Mouse (Mus musculus) forebrain, postnatal 0 days (tissue): Measurements from ENCODE around the gene Hist1h2bb. TPM values are rescaled to one million over a fixed set of nuclear protein-coding genes. Genes with fewer than 3 reads are reported as not detected.
A peak's percentile ranks its signal among the peaks of the same experiment; 100 is the strongest.
"Not testable (repeated sequence)": the region's sequence is repeated elsewhere in the genome, so short reads cannot be mapped to it uniquely, and the experiment has no call there.

Experiments used
- ATAC-seq: fragments of 200-750 bp; cut with Nextera tagmentation; 2 replicates; pipeline ENCODE4 v1.8.0; 2017; ENCODE audit warnings: mild to moderate bottlenecking, moderate library complexity
- DNase-seq: peaks from one replicate; pipeline ENCODE4 v3.0.0-alpha.2; 2015
- H3K27ac ChIP-seq: fragments of 300-500 bp; sonication (generic); 2 replicates; pipeline ENCODE4 v1.5.1; 2014; ENCODE audit warnings: low read depth, mild to moderate bottlenecking, antibody characterized with exemption, low read length, moderate library complexity, mixed read lengths
- H3K27me3 ChIP-seq: fragments of 300-500 bp; sonication (generic); 2 replicates; pipeline ENCODE4 v1.6.1; 2014; ENCODE audit warnings: mild to moderate bottlenecking, low read length, mixed read lengths; ENCODE audit not compliant: insufficient read depth
- H3K36me3 ChIP-seq: fragments of 300-500 bp; sonication (generic); 2 replicates; pipeline ENCODE4 v1.6.1; 2014; ENCODE audit warnings: mild to moderate bottlenecking, moderate library complexity; ENCODE audit not compliant: insufficient read depth
- H3K4me1 ChIP-seq: fragments of 300-500 bp; sonication (generic); 2 replicates; pipeline ENCODE4 v1.6.1; 2014; ENCODE audit warnings: antibody characterized with exemption; ENCODE audit not compliant: insufficient read depth
- H3K4me2 ChIP-seq: fragments of 300-500 bp; sonication (generic); 2 replicates; pipeline ENCODE4 v1.6.1; 2014; ENCODE audit warnings: low read depth, mild to moderate bottlenecking, moderate library complexity
- H3K4me3 ChIP-seq: fragments of 300-500 bp; sonication (generic); 2 replicates; pipeline ENCODE4 v1.5.1; 2014; ENCODE audit warnings: low read depth, low read length, mixed read lengths
- H3K9ac ChIP-seq: fragments of 300-500 bp; sonication (generic); 2 replicates; pipeline ENCODE4 v1.6.1; 2014; ENCODE audit warnings: mild to moderate bottlenecking
- H3K9me3 ChIP-seq: fragments of 300-500 bp; sonication (generic); 2 replicates; pipeline ENCODE4 v1.6.1; 2016; ENCODE audit warnings: low read length
- CTCF ChIP-seq: sonication (generic); IDR thresholded peaks from 2 replicates; pipeline ENCODE4 v1.5.1; 2016; ENCODE audit warnings: antibody characterized with exemption, control low read depth, low read depth
- WGBS: fragments of 180-500 bp; shearing (Covaris S2); extraction: QIAGEN DNeasy Blood & Tissue Kit; methylation state at CpG from one replicate; pipeline ENCODE4 v1.1.7; 2014; 5-methylcytosine and 5-hydroxymethylcytosine counted together
- polyA plus RNA-seq: library from polyadenylated mRNA; unstranded; fragments of >200 nt; fragmentation: Nextera tagmentation; extraction: Ambion mirVana; gene quantifications from 2 replicates; pipeline ENCODE4 v1.2.1, GENCODE M21; 2015
- total RNA-seq: library from RNA; depleted of rRNA; stranded (reverse); fragments of >200 nt; gene quantifications from 2 replicates; pipeline ENCODE4 v1.2.3, GENCODE M21; 2014

The Hist1h2bb gene
- total and polyA plus RNA-seq, 2 experiments from 2014 or later = 647 TPM; not detected in 1

DNA sequence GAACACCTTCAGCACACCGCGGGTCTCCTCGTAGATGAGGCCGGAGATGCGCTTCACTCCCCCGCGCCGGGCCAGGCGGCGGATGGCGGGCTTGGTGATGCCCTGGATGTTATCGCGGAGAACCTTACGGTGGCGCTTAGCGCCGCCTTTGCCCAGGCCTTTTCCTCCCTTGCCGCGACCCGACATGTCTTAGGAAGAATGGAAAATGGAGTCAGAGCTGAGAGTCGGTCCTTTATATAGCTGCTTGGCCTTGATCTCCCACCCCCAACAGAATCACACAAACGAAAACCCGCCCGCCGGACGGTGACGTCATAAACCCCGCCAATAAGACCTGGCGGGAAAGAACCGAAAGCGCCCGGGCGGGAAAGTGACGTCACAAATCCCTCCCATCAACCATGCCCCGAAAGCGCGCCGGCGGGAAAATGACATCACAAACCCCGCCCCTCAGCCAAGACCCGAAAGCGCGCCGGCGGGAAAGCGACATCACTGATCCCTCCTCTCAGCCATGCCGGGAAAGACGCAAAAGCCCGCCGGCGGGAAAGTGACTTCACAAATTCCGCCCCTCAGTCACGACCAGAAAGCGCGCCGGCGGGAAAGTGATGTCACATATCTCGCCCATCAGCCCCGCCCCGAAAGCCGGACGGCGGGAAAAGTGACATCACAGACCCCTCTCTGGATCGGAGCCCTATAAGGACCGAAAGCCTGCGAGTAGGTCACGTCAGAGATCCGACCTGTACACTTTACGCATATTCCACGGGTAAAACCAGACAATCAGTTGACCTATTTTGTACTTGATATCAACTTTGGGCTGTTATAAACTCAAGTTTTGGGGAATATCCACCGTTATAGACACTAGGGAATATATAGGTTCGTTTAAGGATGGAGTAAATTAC is 14.7 kb downstream of the Hist1h2bb start, which contains the start of gene Hist1h4a:
Gene Hist1h4a (minus strand): TSS at position 259 of the 893 bp plus-strand sequence.
- Histone ChIP-seq H3K4me2 (peak within 1 kb of the TSS; percentile 77), H3K27ac (peak within 1 kb of the TSS; percentile 83), H3K9ac (peak within 1 kb of the TSS; percentile 57), H3K9me3 (no peaks in the 10 kb centered on the region), H3K27me3 (no peaks in the 10 kb centered on the region), H3K4me1 (peaks cover 17% of the 10 kb centered on the region), H3K36me3 (no peaks in the 10 kb centered on the region), H3K4me3 (peak within 1 kb of the TSS; percentile 52)
- under 1% methylated on average over 61 of the region's 72 CpGs for WGBS
- TF ChIP-seq CTCF = no peak
- peak; percentile 74 for ATAC-seq
- DNase-seq = peak; percentile 100

DNA sequence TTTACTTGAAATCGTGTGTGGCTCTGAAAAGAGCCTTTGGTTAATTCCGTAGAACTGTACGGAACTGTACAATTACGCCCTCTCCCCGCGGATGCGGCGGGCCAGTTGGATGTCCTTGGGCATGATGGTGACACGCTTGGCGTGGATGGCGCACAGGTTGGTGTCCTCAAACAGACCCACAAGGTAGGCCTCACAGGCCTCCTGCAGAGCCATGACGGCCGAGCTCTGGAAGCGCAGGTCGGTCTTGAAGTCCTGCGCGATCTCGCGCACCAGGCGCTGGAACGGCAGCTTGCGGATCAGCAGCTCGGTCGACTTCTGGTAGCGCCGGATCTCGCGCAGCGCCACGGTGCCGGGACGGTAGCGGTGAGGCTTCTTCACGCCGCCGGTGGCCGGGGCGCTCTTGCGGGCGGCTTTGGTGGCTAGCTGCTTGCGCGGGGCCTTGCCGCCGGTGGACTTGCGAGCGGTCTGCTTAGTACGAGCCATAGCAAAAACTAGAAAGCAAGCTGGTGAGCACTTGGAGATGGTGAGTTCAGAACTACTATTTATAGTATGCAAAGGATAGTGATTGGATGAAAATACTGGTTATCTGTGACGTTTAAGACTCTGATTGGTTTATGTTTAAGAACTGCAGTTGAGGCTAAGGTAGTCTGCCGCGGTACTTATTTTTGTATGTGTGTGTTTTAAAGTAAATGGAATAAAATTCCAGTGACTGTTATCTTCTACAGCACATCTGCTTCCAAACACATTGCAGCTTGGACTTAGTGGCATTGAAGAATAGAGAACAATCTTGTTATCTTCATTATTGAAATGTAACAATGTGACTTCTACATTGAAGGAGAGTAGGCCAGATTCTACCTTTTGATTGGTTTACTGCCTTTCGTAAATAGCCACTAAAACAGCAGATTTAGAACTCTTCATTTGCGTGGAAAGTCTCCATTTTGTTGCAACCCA is 15.6 kb downstream of the Hist1h2bb start, which contains the start of gene Hist1h3a:
Gene Hist1h3a (minus strand): TSS at position 516 of the 951 bp plus-strand sequence.
- ATAC-seq = peak; percentile 69
- 2% methylated on average over 24 of the region's 52 CpGs for WGBS

GRCm38 (mm10) chr13:23763242-23763585 is 16.7 kb downstream of the Hist1h2bb start:
- WGBS = under 1% methylated on average over 10 of the region's 10 CpGs
- H3K4me1 ChIP-seq = peaks cover 17% of the 10 kb centered on the region
- peak overlapping the region; percentile 52 for H3K4me3 ChIP-seq
- peak overlapping the region; percentile 66 for H3K9ac ChIP-seq
- H3K27me3 ChIP-seq = no peaks in the 10 kb centered on the region
- H3K4me2 ChIP-seq = peak overlapping the region; percentile 77
- no peaks in the 10 kb centered on the region for H3K9me3 ChIP-seq
- ATAC-seq = no peak
- no peak for TF ChIP-seq CTCF
- no peak for DNase-seq
- peak overlapping the region; percentile 91 for H3K27ac ChIP-seq
- H3K36me3 ChIP-seq = no peaks in the 10 kb centered on the region

More for the DNA sequence above, 15.6 kb downstream of the Hist1h2bb start, which contains the start of gene Hist1h3a:
- H3K9ac ChIP-seq = peak within 1 kb of the TSS; percentile 66
- H3K27ac ChIP-seq = peak within 1 kb of the TSS; percentile 91
- peaks cover 17% of the 10 kb centered on the region for H3K4me1 ChIP-seq
- peak within 1 kb of the TSS; percentile 52 for H3K4me3 ChIP-seq
- H3K4me2 ChIP-seq = peak within 1 kb of the TSS; percentile 77
- H3K9me3 ChIP-seq, H3K27me3 ChIP-seq, H3K36me3 ChIP-seq: not testable (repeated sequence)
- DNase-seq = peak; percentile 89

GRCm38 (mm10) chr13:23763586-23764323 is 17.2 kb downstream of the Hist1h2bb start, which contains the start of gene Hist1h1a:
Gene Hist1h1a, plus strand, starts transcription at chr13:23763666.
- DNase-seq (peak; percentile 95), ATAC-seq (peak; percentile 73)
- Histone ChIP-seq H3K27ac (peak within 1 kb of the TSS; percentile 91), H3K4me1 (peaks cover 17% of the 10 kb centered on the region), H3K36me3 (no peaks in the 10 kb centered on the region), H3K9ac (peak within 1 kb of the TSS; percentile 66), H3K9me3 (no peaks in the 10 kb centered on the region), H3K4me2 (peak within 1 kb of the TSS; percentile 77), H3K4me3 (peak within 1 kb of the TSS; percentile 52), H3K27me3 (no peaks in the 10 kb centered on the region)
- TF ChIP-seq CTCF = no peak
- WGBS = 4% methylated on average over 34 of the region's 34 CpGs

GRCm38 (mm10) chr13:23764324-23765171 is 18.0 kb downstream of the Hist1h2bb start:
- Histone ChIP-seq H3K4me1 (peaks cover 17% of the 10 kb centered on the region), H3K9me3 (no peaks in the 10 kb centered on the region), H3K4me3 (peak overlapping the region; percentile 52), H3K27ac (peak overlapping the region; percentile 91; the same call in 1 of the 2 replicates), H3K36me3 (no peaks in the 10 kb centered on the region), H3K9ac (peak overlapping the region; percentile 66), H3K27me3 (no peaks in the 10 kb centered on the region), H3K4me2 (peak overlapping the region; percentile 77)
- TF ChIP-seq CTCF = no peak
- DNase-seq = no peak
- ATAC-seq = no peak
- WGBS = 32% methylated on average over 12 of the region's 12 CpGs
